Mouse (Mus musculus) spleen, adult 2 months (tissue): ENCODE measurements at regions not wholly inside any gene's neighbourhood (a gene's known extent, or its start where the extent isn't known, plus 50 kb on each side); places are given as distances from the start of the nearest gene placed in this dataset.

Source experiments
- CTCF ChIP-seq: fragments of 200-500 bp; IDR thresholded peaks from 2 replicates; pipeline ENCODE4 v1.5.1; 2011; ENCODE audit warnings: mild to moderate bottlenecking, inconsistent platforms; ENCODE audit not compliant: insufficient read depth, insufficient read length, insufficient replicate concordance; ENCODE audit errors: extremely low read depth
- POLR2A ChIP-seq: fragments of 200-500 bp; IDR thresholded peaks from 2 replicates; pipeline ENCODE4 v1.6.1; 2011; ENCODE audit warnings: low read depth, low read length, inconsistent platforms

- TF ChIP-seq POLR2A (no peak), CTCF (no peak)
Measured at GRCm38 (mm10) chr17:70909573-70909972, 56.2 kb upstream of the Tgif1 start.
